Mouse (Mus musculus) liver, embryonic 13.5 days (tissue): Measurements from ENCODE around the gene Samd4b. TPM values are rescaled to one million over a fixed set of nuclear protein-coding genes. Genes with fewer than 3 reads are reported as not detected.

Experiments used
- ATAC-seq: fragments of 200-750 bp; cut with Nextera tagmentation; 2 replicates; pipeline ENCODE4 v1.8.0; 2017; ENCODE audit warnings: low read depth, mild to moderate bottlenecking, moderate number of reproducible peaks, moderate library complexity
- DNase-seq: peaks from one replicate; pipeline ENCODE4 v3.0.0; 2022
- H3K27ac ChIP-seq: fragments of 300-500 bp; sonication (generic); 2 replicates; pipeline ENCODE4 v1.5.1; 2015; ENCODE audit warnings: moderate library complexity, mild to moderate bottlenecking, inconsistent platforms
- H3K27me3 ChIP-seq: fragments of 300-500 bp; sonication (generic); 2 replicates; pipeline ENCODE4 v1.6.1; 2015; ENCODE audit warnings: mild to moderate bottlenecking, inconsistent platforms
- H3K36me3 ChIP-seq: fragments of 300-500 bp; sonication (generic); 2 replicates; pipeline ENCODE4 v1.6.1; 2015; ENCODE audit warnings: mild to moderate bottlenecking, inconsistent platforms
- H3K4me1 ChIP-seq: fragments of 300-500 bp; sonication (generic); replicated peaks from 2 replicates; pipeline ENCODE4 v1.6.1; 2015; ENCODE audit warnings: inconsistent platforms
- H3K4me2 ChIP-seq: fragments of 300-500 bp; sonication (generic); 2 replicates; pipeline ENCODE4 v1.6.1; 2015; ENCODE audit warnings: inconsistent platforms, mild to moderate bottlenecking, moderate library complexity
- H3K4me3 ChIP-seq: fragments of 300-500 bp; sonication (generic); replicated peaks from 2 replicates; pipeline ENCODE4 v1.5.1; 2015; ENCODE audit warnings: mild to moderate bottlenecking, inconsistent platforms
- H3K9ac ChIP-seq: fragments of 300-500 bp; sonication (generic); 2 replicates; pipeline ENCODE4 v1.6.1; 2015; ENCODE audit warnings: mild to moderate bottlenecking, inconsistent platforms
- H3K9me3 ChIP-seq: fragments of 300-500 bp; sonication (generic); replicated peaks from 2 replicates; pipeline ENCODE4 v1.6.1; 2016; ENCODE audit warnings: inconsistent platforms
- WGBS: fragments of 180-500 bp; shearing (Covaris S2); methylation state at CpG from one replicate; pipeline ENCODE4 v1.1.7; 2015; ENCODE audit not compliant: insufficient replicate concordance; 5-methylcytosine and 5-hydroxymethylcytosine counted together
- polyA plus RNA-seq: library from polyadenylated mRNA; unstranded; fragments of >200 nt; fragmentation: Nextera tagmentation; extraction: Ambion mirVana; gene quantifications from 2 replicates; pipeline ENCODE4 v1.2.1, GENCODE M21; 2015

Samd4b gene
- polyA plus RNA-seq, 1 experiment from 2014 or later, result 4.1 TPM

DNA sequence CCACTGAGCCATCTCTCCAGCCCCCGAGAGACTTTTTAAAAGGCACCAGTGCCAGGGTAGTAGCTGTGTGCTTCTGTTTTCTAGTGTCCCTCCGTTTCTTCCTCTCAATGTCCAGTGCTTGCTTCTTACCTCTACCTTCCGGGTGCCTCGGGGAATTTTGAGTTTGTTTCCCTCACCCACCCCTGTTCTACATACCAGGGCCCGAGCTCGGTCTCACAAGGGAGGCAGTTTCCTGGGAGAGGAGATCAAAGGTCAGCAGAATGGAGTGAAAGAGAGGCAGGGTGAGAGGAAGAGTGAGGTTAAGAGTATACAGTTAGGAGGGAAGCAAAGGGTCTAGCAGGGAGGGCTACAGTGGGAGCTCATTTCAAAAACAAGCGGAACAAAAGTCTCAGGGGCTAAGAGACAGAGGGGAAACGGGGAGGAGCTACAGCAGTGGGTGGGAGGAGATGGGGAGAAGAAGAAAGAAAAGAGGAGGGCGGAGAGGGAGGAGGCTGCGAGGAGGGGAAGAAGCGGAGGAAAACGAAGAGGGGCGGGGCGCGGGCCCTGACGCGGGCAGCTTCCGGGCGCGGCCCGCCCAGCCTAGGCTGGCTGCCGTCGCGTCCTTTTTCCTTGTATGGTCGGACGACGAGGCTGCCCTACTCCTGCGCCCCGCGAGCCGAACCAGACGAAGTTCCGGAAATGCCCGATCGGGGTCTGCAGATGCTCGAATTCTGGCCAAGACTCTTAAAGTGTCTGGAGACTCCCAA is 222.6 kb downstream of the Samd4b start:
- H3K9me3 ChIP-seq, result no peaks in the 10 kb centered on the region
- H3K4me2 ChIP-seq, result peak overlapping the region; percentile 91
- peaks cover 12% of the 10 kb centered on the region; the same call in 1 of the 2 replicates for H3K27me3 ChIP-seq
- under 1% methylated on average over 32 of the region's 36 CpGs for WGBS
- DNase-seq, result peak; percentile 85
- H3K36me3 ChIP-seq, result peaks cover 10% of the 10 kb centered on the region
- peak overlapping the region; percentile 68 for H3K4me3 ChIP-seq
- ATAC-seq, result peak; percentile 54
- H3K9ac ChIP-seq, result peak overlapping the region; percentile 79
- H3K27ac ChIP-seq, result peak overlapping the region; percentile 91
- peaks cover 89% of the 10 kb centered on the region for H3K4me1 ChIP-seq

DNA sequence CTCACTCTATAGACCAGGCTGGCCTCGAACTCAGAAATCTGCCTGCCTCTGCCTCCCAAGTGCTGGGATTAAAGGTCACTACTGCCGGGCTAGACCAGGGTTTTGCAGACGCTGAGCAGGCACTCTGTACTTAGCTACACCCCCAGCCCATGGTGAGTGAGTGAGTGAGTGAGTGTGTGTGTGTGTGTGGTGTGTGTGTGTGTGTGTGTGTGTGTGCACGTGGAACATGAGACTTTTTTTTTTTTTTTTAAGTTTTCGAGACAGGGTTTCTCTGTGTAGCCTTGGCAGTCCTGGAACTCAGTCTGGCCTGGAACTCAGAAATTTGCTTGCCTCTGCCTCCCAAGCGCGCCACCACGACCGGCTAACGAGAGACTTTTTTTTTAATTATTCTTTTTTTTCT is 223.3 kb downstream of the Samd4b start:
- Histone ChIP-seq H3K4me2 (peak overlapping the region; percentile 91), H3K36me3 (peaks cover 10% of the 10 kb centered on the region), H3K9me3 (no peaks in the 10 kb centered on the region), H3K4me3 (peak overlapping the region; percentile 68; the same call in 1 of the 2 replicates), H3K4me1 (peaks cover 89% of the 10 kb centered on the region), H3K27ac (peak overlapping the region; percentile 91), H3K9ac (peak overlapping the region; percentile 79; the same call in 1 of the 2 replicates), H3K27me3 (peaks cover 18% of the 10 kb centered on the region; the same call in 1 of the 2 replicates)
- ATAC-seq (no peak), DNase-seq (no peak)
- 57% methylated on average over 10 of the region's 10 CpGs for WGBS

- no peak for DNase-seq
- H3K9ac ChIP-seq, result no peak overlapping the region
- peaks cover 86% of the 10 kb centered on the region for H3K4me1 ChIP-seq
- peaks cover 18% of the 10 kb centered on the region; the same call in 1 of the 2 replicates for H3K27me3 ChIP-seq
- no peak for ATAC-seq
- H3K27ac ChIP-seq, result peak overlapping the region; percentile 91
- 0 out of 2 replicates have a peak overlapping the region, but pooled peaks have one; percentile 91 for H3K4me2 ChIP-seq
- 77% methylated on average over 7 of the region's 7 CpGs for WGBS
- H3K4me3 ChIP-seq, result no peak overlapping the region
- peaks cover 10% of the 10 kb centered on the region for H3K36me3 ChIP-seq
- no peaks in the 10 kb centered on the region for H3K9me3 ChIP-seq
These were observed 224.0 kb downstream of the Samd4b start for GRCm38 (mm10) chr7:28373891-28374495.

- peak overlapping the region; percentile 86 for H3K27ac ChIP-seq
- WGBS, result 1% methylated on average over 9 of the region's 9 CpGs
- H3K4me2 ChIP-seq, result peak overlapping the region; percentile 98
- H3K4me1 ChIP-seq, result peaks cover 78% of the 10 kb centered on the region
- peaks cover 18% of the 10 kb centered on the region; the same call in 1 of the 2 replicates for H3K27me3 ChIP-seq
- DNase-seq (peak; percentile 65), ATAC-seq (peak; percentile 1; the same call in 1 of the 2 replicates)
- no peaks in the 10 kb centered on the region for H3K9me3 ChIP-seq
- H3K4me3 ChIP-seq, result peak overlapping the region; percentile 73
- H3K9ac ChIP-seq, result peak overlapping the region; percentile 71
- peaks cover 16% of the 10 kb centered on the region for H3K36me3 ChIP-seq
These were observed 224.8 kb downstream of the Samd4b start for GRCm38 (mm10) chr7:28373131-28373581.

DNA sequence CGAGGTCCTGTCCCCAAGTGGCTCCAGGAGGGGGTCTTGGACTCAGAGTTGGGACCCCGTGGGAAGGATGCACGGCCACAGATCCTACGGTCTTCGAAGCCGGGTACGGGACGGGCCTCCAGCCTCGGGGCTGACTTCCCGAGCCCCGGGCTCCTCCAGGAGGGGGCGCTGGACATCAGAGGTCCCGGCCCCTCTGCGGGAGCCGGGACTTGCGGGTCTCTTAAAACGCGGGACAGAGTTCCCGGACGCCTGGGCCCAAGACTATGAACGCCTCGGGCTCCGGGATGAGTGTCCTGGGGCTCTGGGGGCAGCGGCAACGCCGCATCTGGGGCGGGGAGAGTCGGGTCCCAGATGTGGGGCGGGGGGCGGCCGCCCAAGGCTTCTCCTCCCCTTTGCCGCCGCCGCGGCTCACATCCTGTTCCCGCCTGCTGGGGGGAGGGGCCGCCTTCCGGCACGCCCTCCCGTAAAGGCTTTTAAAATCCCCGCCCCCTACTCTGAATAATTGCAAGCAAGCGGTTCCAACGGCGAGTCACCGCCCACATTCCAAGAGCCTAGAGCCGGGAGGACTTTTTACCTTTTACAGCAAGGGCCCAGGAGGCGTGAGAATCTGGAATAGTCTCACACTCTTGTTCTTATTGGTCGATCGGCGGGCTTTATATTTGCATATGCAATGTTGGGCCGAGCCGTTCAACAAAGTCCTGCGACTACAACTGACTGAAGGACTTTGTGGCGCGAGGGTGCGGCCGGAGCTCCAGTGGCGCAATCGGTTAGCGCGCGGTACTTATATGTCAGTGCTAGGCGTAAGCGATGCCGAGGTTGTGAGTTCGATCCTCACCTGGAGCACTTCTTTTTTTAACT is 225.5 kb downstream of the Samd4b start, which contains the start of gene Plekhg2:
Gene Plekhg2 (minus strand): TSS at position 349 of the 858 bp plus-strand sequence.
- Histone ChIP-seq H3K4me1 (peaks cover 72% of the 10 kb centered on the region), H3K4me3 (peak within 1 kb of the TSS; percentile 73), H3K9ac (peak within 1 kb of the TSS; percentile 81), H3K9me3 (no peaks in the 10 kb centered on the region), H3K27ac (peak within 1 kb of the TSS; percentile 86), H3K27me3 (peaks cover 18% of the 10 kb centered on the region; the same call in 1 of the 2 replicates), H3K36me3 (peaks cover 13% of the 10 kb centered on the region), H3K4me2 (peak within 1 kb of the TSS; percentile 98)
- WGBS, result under 1% methylated on average over 63 of the region's 66 CpGs
- peak; percentile 95 for DNase-seq
- ATAC-seq, result peak; percentile 83

DNA sequence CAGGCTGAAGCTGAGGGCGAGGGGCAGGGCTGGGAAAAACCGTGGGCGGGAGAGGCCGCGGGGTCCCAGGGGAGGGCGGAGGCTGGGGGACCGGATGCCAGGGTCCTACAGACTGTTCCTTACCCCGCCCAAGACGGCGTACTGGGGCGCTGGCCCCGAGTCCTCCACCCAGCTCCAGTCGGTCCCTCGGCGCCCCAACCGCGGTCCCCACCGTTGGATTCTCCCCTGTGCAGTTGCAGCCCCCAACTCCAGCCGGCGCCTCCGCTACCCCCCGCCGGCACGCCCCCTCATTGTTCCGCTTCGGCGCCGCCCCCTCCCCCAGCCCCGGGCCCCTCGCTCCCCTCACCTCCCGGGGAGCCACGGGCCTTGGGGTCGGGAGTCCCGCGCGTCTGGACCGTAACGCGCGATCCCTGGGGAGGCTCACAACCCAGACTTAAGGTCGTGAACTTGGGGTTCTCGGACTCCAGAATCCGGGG is 226.4 kb downstream of the Samd4b start:
- H3K4me1 ChIP-seq, result peaks cover 63% of the 10 kb centered on the region
- no peaks in the 10 kb centered on the region for H3K9me3 ChIP-seq
- H3K27me3 ChIP-seq, result peaks cover 18% of the 10 kb centered on the region; the same call in 1 of the 2 replicates
- DNase-seq (no peak), ATAC-seq (no peak)
- peak overlapping the region; percentile 98 for H3K4me2 ChIP-seq
- H3K4me3 ChIP-seq, result peak overlapping the region; percentile 73
- peak overlapping the region; percentile 86 for H3K27ac ChIP-seq
- WGBS, result under 1% methylated on average over 43 of the region's 43 CpGs
- peak overlapping the region; percentile 81 for H3K9ac ChIP-seq
- peaks cover 11% of the 10 kb centered on the region for H3K36me3 ChIP-seq

DNA sequence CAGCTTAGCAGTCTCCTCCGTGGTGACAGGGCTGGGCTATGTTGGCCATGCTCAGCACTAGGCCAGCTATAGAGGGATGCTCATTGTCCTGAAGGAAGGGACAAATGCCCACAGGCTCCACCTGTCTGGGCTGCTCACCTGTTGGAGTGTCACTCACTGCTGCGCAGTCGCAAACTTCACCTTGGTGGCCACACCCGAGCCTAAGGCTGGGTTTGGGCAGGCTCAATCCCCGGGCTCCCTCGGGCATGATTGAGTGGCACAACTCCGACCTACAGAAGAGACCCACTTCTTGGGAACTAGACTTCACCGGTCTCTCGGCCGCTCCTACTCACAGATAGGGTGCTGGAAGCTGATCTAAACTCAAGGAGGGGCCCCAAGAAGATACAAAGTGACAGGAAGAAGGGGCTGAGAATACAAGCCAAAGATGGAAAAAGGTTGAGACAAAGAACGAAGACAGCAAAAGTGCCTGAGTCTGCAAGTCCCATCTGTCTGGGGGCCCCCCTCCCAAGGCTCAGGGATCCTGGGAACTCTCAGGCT is 226.9 kb downstream of the Samd4b start:
- H3K27me3 ChIP-seq, result peaks cover 18% of the 10 kb centered on the region; the same call in 1 of the 2 replicates
- H3K27ac ChIP-seq, result peak overlapping the region; percentile 86
- H3K9ac ChIP-seq, result peak overlapping the region; percentile 81
- WGBS, result 14% methylated on average over 11 of the region's 11 CpGs
- H3K36me3 ChIP-seq, result peaks cover 12% of the 10 kb centered on the region
- peaks cover 58% of the 10 kb centered on the region for H3K4me1 ChIP-seq
- peak overlapping the region; percentile 73 for H3K4me3 ChIP-seq
- ATAC-seq (no peak), DNase-seq (no peak)
- H3K9me3 ChIP-seq, result no peaks in the 10 kb centered on the region
- peak overlapping the region; percentile 98 for H3K4me2 ChIP-seq

DNA sequence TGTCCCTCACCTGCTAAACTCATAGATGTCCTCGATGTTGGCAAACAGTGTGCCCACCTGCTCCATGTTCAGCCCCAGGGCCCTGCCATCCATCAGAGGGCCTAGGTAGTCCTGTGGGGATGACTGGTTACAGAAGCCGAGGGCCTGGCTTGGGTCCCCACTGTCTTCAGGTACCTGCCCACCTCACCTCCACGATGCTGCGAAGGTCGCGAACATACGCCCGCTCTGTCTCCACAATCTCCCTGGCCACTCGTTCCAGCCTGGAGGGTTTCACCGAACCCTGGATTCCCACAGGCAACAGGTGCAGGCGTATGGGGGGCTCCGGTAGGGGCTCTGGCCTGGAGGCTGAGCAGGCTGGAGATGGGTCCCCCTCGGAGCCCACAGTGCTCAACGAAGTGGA is 227.9 kb downstream of the Samd4b start:
- ATAC-seq, result no peak

DNA sequence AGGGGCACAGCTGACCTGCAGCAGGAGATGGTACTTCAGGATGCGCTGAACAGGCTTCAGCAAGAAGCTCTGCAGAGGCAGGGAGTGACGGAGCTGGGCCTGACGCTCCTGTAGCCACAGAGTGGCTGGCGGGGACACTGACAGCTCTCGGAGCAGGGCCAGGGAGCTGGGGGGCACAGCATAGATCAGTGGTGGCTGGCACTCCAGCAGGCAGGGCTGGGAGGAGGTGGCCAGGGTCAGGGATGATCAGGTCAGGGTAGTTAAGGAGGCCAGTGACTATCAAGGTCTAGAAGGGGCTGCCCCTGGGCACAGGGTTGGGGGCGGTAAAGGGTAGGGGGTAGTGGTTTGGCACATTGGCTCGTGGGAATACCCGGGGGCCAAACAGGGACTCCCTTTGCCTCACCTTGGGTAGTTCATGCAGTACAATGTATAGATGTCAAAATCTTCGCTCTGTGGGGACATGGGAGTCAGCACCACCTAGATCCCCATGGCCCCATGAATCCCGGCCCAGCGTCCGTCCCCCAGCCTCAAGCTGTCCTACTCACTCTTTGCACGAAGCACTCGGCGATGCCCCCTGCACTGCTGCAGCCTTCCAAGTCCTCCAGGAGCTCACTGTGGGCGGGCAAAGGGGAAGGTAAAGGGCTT is 229.5 kb downstream of the Samd4b start:
- no peak for ATAC-seq
- 73% methylated on average over 16 of the region's 16 CpGs for WGBS

More for the DNA sequence above, 227.9 kb downstream of the Samd4b start:
- Histone ChIP-seq H3K9ac (0 out of 2 replicates have a peak overlapping the region, but pooled peaks have one; percentile 81), H3K4me3 (peak overlapping the region; percentile 73; the same call in 1 of the 2 replicates), H3K9me3 (no peaks in the 10 kb centered on the region), H3K4me2 (peak overlapping the region; percentile 98), H3K27ac (no peak overlapping the region), H3K4me1 (peaks cover 50% of the 10 kb centered on the region), H3K27me3 (peaks cover 18% of the 10 kb centered on the region; the same call in 1 of the 2 replicates), H3K36me3 (peaks cover 14% of the 10 kb centered on the region)
- no peak for DNase-seq
- 84% methylated on average over 14 of the region's 14 CpGs for WGBS

More for the DNA sequence above, 229.5 kb downstream of the Samd4b start:
- Histone ChIP-seq H3K36me3 (peaks cover 14% of the 10 kb centered on the region), H3K9me3 (no peaks in the 10 kb centered on the region), H3K4me2 (no peak overlapping the region), H3K9ac (no peak overlapping the region), H3K4me1 (peaks cover 33% of the 10 kb centered on the region), H3K27ac (no peak overlapping the region), H3K4me3 (no peak overlapping the region), H3K27me3 (peaks cover 18% of the 10 kb centered on the region; the same call in 1 of the 2 replicates)
- no peak for DNase-seq
